Comparison of ENCODE assay signal across 9 mouse cellular contexts in genomic region chr15:83779855-83780740, GRCm38 (mm10). TPM values are rescaled to one million over a fixed set of nuclear protein-coding genes. Genes with fewer than 3 reads are reported as not detected.
DNase-seq lines count a peak whose midpoint lies in the region; ATAC-seq and TF ChIP-seq lines count a peak whose summit lies in the region.
"Had no signal": no experiment of that assay in that cellular context is flagged by ENCODE, and none has a peak within 500 bp of the region (broad histone marks: within the 10 kb centered on the region; RNA-seq: fewer than 3 reads in every experiment).

No protein-coding gene starts in this region.

- H3K9ac ChIP-seq in lung, embryonic 14.5 days: peak overlapping the region; percentile 52
- H3K9ac ChIP-seq in forebrain, embryonic 13.5 days: peak overlapping the region; percentile 84
- peak overlapping the region; percentile 67 for H3K9ac ChIP-seq in limb, embryonic 14.5 days (ENCODE audit: low read depth, low read length, severe bottlenecking)

- H3K36me3 ChIP-seq in lung, embryonic 14.5 days (ENCODE audit: insufficient read depth): no peaks in the 10 kb centered on the region
- H3K36me3 ChIP-seq in forebrain, embryonic 13.5 days (ENCODE audit: poor library complexity, severe bottlenecking): no peaks in the 10 kb centered on the region
- no peaks in the 10 kb centered on the region for H3K36me3 ChIP-seq in limb, embryonic 14.5 days (ENCODE audit: control insufficient read depth, insufficient read depth, low read length)

- WGBS in lung, embryonic 14.5 days: 1% methylated on average over 44 of the region's 92 CpGs
- 2% methylated on average over 33 of the region's 92 CpGs for WGBS in forebrain, embryonic 13.5 days
- WGBS in limb, embryonic 14.5 days: 2% methylated on average over 45 of the region's 92 CpGs

- peak; percentile 40; the same call in 1 of the 2 replicates for ATAC-seq in lung, embryonic 14.5 days (ENCODE audit: insufficient read depth)
- peak; percentile 50 for ATAC-seq in forebrain, embryonic 13.5 days
- peak; percentile 50; the same call in 1 of the 2 replicates for ATAC-seq in limb, embryonic 14.5 days (ENCODE audit: low FRiP score, low read depth)
- ATAC-seq in CD4-positive, CD25-positive, alpha-beta regulatory T cell, adult 4 months: no peak
- ATAC-seq: Patski had no signal

- peak overlapping the region; percentile 52 for H3K4me3 ChIP-seq in lung, embryonic 14.5 days (ENCODE audit: low read depth, low read length)
- peak overlapping the region; percentile 72 for H3K4me3 ChIP-seq in forebrain, embryonic 13.5 days
- H3K4me3 ChIP-seq in limb, embryonic 14.5 days (replicated peaks; ENCODE audit: low read length): peak overlapping the region; percentile 57

- DNase-seq in lung, embryonic 14.5 days: peak; percentile 32
- no peak for DNase-seq in lung, postnatal 4 days
- DNase-seq in limb, embryonic 14.5 days (ENCODE audit: low spot score): no peak
- peak; percentile 59 for DNase-seq in retina, postnatal 1 day
- no peak for DNase-seq in urinary bladder, adult 2 months (ENCODE audit: low spot score)
- DNase-seq in cerebellum, adult 11-12 months: no peak

- no peak for TF ChIP-seq CTCF in lung, embryonic 14.5 days (IDR thresholded peaks at IDR 0.05; ENCODE audit: low read depth)

- TF ChIP-seq POLR2A in limb, embryonic 14.5 days (IDR thresholded peaks at IDR 0.05; ENCODE audit: borderline replicate concordance, extremely low read depth, insufficient read depth, insufficient read length): no peak

- H3K9me3 ChIP-seq in lung, embryonic 14.5 days (ENCODE audit: low read depth, low read length): no peaks in the 10 kb centered on the region
- no peaks in the 10 kb centered on the region for H3K9me3 ChIP-seq in forebrain, embryonic 13.5 days (replicated peaks)
- no peaks in the 10 kb centered on the region for H3K9me3 ChIP-seq in limb, embryonic 14.5 days (ENCODE audit: control insufficient read depth, low read length)

- peak overlapping the region; percentile 84 for H3K4me2 ChIP-seq in lung, embryonic 14.5 days
- peak overlapping the region; percentile 82 for H3K4me2 ChIP-seq in forebrain, embryonic 13.5 days
- H3K4me2 ChIP-seq in limb, embryonic 14.5 days (replicated peaks; ENCODE audit: low read depth, low read length, severe bottlenecking): peak overlapping the region; percentile 95

- no peaks in the 10 kb centered on the region for H3K4me1 ChIP-seq in lung, embryonic 14.5 days (ENCODE audit: insufficient read depth)
- peaks cover 59% of the 10 kb centered on the region for H3K4me1 ChIP-seq in forebrain, embryonic 13.5 days
- H3K4me1 ChIP-seq in limb, embryonic 14.5 days (ENCODE audit: control insufficient read depth, insufficient read depth, low read length): peaks cover 3% of the 10 kb centered on the region; the same call in 1 of the 2 replicates

- H3K27me3 ChIP-seq in lung, embryonic 14.5 days (ENCODE audit: insufficient read depth, low read length): peaks cover 53% of the 10 kb centered on the region
- H3K27me3 ChIP-seq in forebrain, embryonic 13.5 days: peaks cover 17% of the 10 kb centered on the region; the same call in 1 of the 2 replicates
- H3K27me3 ChIP-seq in limb, embryonic 14.5 days (ENCODE audit: control insufficient read depth, insufficient read depth, low read length): peaks cover 35% of the 10 kb centered on the region

- H3K27ac ChIP-seq in lung, embryonic 14.5 days (ENCODE audit: low read depth): no peak overlapping the region
- H3K27ac ChIP-seq in forebrain, embryonic 13.5 days: peak overlapping the region; percentile 74
- no peak overlapping the region for H3K27ac ChIP-seq in limb, embryonic 14.5 days (replicated peaks; ENCODE audit: low read depth, low read length)

RNA-seq across cellular contexts. Expression of gene Mpped1, which starts 0.8 kb away (rescaled TPM):
- 0.99 and 1.4 TPM in 2 replicates for polyA plus RNA-seq in lung, embryonic 14.5 days (2014; fragmentation: Nextera tagmentation; extraction: Ambion mirVana)
- polyA plus RNA-seq in forebrain, embryonic 13.5 days (2015; fragmentation: Nextera tagmentation; extraction: Ambion mirVana): 84.8 and 104 TPM in 2 replicates
- polyA plus RNA-seq in limb, embryonic 14.5 days (2012; rRNA removed): 8.6 and 11.8 TPM in 2 replicates
- polyA plus RNA-seq in limb, embryonic 14.5 days (2014; fragmentation: Nextera tagmentation; extraction: Ambion mirVana): 9.2 and 9.7 TPM in 2 replicates
- polyA plus RNA-seq in urinary bladder, adult 2 months (2012; rRNA removed): 0.03 TPM in 1 of 2 replicates, not detected in the other
- polyA plus RNA-seq in CD4-positive, CD25-positive, alpha-beta regulatory T cell, adult 4 months (2017; shearing (Covaris generic)): not detected
- polyA plus RNA-seq: Patski had no signal

RNA-seq across cellular contexts. Expression of gene Scube1, which starts 55.3 kb away (rescaled TPM):
- polyA plus RNA-seq in lung, embryonic 14.5 days (2014; fragmentation: Nextera tagmentation; extraction: Ambion mirVana): 4.1 and 6.0 TPM in 2 replicates
- polyA plus RNA-seq in forebrain, embryonic 13.5 days (2015; fragmentation: Nextera tagmentation; extraction: Ambion mirVana): 10.7 and 13.0 TPM in 2 replicates
- polyA plus RNA-seq in limb, embryonic 14.5 days (2012; rRNA removed): 31.2 and 40.8 TPM in 2 replicates
- polyA plus RNA-seq in limb, embryonic 14.5 days (2014; fragmentation: Nextera tagmentation; extraction: Ambion mirVana): 13.9 and 15.9 TPM in 2 replicates
- polyA plus RNA-seq in urinary bladder, adult 2 months (2012; rRNA removed): 9.4 and 18.5 TPM in 2 replicates
- polyA plus RNA-seq in CD4-positive, CD25-positive, alpha-beta regulatory T cell, adult 4 months (2017; shearing (Covaris generic)): not detected

Comparison
In these comparisons a context has a peak if more than half of its experiments do, and no peak if none do; other contexts are left out.
1. DNase-seq: peak in lung, embryonic 14.5 days (single experiment) and retina, postnatal 1 day (single experiment); none in lung, postnatal 4 days (0 of 2), limb, embryonic 14.5 days (single experiment), urinary bladder, adult 2 months (single experiment) and cerebellum, adult 11-12 months (single experiment).
2. Peak in every context shown above with its lines, with median percentiles within 50 percentile points of each other: H3K4me2 ChIP-seq, H3K4me3 ChIP-seq and H3K9ac ChIP-seq.